Mouse (Mus musculus) cerebellum, postnatal 10 days (tissue): ENCODE results near the gene Gtpbp3.

Source experiments
- DNase-seq, 2 experiments: peaks; one replicate each; pipeline ENCODE4 v3.0.0; 2021; ENCODE audit warnings: mixed read lengths in 2 of 2

Gene Gtpbp3

DNA sequence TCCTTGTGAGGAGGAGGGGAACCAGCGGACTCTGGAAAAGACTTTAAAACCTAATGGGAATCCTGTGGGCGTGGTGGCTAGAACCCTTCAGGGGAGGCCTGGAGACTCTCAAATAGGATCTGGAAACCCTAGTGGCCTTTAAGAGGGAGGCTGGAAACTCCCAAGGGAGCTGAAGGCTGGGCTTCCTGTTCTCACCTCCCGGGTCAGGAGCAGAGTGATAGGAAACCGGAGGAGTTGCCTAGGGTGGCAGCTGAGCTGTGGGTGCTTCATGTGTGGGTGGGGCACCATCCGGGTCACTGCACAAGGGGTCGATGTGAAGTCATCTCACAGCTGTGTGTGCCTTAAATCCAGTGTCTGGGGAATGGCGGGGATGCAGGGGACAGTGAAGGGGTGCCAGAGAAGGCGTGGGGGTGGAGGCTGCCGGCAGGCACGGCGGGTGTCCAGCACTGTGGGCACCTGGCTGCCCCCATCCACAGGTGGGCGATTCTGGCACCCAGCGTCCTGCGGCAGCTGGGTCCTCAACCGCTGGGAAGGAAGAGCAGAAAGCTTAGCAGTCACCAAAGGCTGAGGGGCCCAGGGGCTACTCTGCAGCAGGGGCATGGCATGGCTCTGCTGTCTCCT is 10.1 kb downstream of the Gtpbp3 start:
- DNase-seq: peak in 1 of 2 experiments; percentile 13

DNA sequence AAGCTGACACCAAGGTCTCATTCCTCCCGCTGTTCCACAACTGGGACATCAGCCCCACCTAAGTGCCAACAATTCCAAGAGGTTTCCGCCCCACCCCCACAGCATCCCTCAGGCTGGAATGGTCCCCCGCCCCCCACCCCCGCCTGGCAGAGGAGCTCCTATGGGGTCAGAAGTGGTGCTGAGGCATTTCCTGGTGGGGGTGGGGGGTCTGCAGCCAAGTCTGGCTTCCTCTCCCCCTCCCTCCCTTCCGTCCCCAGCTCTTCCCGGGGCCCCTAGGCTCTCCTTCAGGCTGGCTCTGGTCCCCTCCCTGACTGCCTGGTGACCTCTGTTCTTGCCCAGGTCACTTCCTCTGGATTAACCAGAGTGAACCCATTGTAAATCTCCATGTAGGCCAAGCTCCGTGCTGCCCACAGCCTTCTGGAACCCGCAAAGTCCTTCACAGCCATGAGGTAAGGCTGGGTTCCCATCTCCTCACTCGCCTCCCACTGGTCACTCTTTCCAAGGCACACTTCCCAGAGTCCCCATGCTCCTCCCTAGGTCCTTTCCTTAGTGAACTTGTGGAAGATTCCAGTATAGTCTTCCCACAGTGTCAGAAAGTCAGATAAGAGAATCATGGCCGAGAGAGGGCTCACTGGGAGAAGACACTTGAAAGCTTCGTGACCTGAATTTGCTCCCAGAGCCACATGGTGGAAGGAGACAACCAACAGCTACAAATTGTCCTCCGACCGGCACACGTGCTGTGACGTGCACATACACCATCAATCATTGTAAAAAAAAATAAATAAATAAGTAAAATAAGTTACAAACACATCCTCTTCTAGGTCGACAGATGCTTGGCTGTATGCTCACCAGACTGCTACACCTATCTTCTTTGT is 11.2 kb downstream of the Gtpbp3 start:
- no peak for DNase-seq

DNA sequence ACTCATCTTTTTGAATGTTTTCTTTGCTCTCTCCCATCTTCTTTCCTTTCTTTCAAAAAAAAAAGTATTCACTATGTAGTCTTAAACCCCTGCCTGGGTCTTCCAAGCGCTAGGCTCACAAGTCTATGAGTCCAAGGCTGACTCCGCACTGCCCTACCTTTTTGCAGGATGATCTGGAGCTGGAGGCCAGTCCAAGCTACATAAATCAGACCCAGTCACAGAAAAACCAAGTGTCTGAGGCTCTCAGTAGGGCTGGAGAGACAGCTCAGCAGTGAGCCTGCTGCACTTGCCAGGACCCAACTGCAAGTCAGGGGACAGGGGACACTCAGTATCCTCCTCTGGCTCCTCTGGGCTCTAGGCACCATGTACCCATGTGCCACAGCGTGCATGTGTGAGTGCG is 16.4 kb downstream of the Gtpbp3 start:
- DNase-seq: no peak

DNA sequence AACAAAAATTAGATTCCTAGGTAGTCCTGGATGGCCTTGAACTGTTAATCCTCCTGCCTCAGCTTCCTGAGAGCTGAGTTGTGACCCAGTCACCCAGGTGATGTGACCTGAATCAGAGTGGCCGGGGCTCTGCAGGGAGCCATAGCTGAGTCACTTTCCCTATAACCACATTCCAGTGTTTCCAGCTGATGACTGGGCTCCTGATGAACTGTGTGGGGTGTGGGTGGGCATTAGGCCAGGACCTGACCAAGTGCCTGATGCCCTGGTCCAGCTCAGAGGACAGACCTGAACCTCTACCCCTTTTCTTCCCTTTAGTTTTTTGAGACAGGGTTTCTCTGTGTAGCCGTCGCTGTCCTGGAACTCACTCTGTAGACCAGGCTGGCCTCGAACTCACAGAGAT is 17.4 kb downstream of the Gtpbp3 start:
- DNase-seq: peak in 1 of 2 experiments; percentile 5

DNA sequence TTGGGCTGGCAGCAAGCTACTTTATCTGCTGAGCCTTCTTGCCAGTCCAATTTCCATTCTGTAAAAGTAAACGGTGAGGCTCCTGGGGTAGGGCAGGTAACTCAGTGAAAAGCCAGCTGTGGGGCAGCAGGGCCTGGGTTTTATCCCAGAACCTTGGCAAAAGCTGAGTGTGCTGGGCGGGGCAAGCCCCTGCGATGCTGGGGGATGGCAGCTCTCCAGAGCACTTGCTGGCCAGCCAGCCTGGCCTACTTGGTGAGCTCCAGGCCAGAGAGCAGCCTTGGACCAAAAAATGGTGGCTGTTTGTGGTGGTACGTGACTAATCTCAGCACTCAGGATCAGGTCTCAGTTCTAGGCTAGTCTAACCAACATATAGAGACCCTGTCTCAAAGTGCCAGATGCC is 18.1 kb downstream of the Gtpbp3 start:
- DNase-seq: peak; percentile 72 to 82

DNA sequence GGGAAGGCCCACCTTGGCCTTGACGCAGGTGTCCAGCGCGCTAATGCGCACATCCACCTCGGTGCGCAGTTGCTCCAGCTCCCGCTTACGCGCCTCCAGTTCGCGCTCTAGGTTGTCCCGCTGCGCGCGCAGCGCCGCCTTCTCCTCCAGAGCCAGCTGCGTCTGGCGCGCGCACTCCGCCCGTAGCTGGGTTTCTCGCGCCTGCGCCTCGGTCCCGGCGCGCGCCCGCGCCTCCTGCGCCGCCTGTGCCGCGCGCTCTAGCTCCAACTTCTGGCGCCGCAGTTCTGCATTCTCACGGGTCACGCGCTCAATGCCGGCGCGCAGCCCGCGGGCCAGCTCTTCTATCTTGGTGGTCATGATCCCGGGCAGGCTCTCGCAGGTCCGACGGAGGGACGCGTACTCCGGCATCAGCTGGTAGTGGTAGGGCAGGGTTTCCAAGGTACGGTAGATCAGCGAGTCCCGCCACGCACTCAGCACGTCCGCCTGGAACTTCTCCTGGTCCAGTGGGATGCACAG is 19.7 kb downstream of the Gtpbp3 start:
- DNase-seq: peak; percentile 79 to 84

DNA sequence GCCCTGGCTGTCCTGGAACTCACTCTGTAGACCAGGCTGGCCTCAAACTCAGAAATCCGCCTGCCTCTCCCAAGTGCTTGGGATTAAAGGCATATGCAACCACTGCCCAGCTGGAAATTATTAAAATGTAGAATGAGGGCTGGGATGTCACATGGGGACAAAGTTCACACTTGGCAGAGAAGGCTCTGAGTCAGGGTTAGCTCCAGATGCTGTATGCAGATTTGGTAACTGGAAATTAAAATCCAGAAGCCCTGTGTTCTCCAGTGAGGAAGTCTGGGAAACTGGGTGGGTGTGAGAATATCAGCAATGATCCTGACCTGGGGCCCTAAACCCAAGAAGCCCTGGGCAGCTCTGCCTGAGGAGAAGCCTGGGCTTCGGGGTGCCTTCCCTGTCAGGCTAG is 21.4 kb downstream of the Gtpbp3 start:
- DNase-seq: no peak

DNA sequence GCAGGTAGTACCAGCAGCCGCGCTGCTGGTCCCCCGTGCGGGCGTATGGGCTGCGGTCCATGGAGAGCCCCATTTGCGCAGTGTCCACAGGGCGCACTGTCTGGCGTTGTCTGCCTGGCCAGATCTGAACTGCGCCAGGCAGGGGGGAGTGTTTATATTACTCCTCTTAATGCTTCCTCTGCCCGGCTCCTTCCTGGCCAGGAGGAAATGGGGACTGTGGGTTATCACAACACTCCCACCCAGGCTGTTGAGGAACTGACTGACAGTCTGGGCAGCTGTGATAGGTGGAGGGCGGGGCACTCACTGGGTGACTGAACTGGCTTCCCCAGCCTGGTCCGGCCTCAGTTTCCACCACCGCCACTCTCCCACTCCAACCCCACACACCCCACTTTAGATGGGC is 23.7 kb downstream of the Gtpbp3 start, which contains the start of gene Plvap:
Gene Plvap (minus strand): TSS at position 109 of the 400 bp plus-strand sequence.
- no peak for DNase-seq

DNA sequence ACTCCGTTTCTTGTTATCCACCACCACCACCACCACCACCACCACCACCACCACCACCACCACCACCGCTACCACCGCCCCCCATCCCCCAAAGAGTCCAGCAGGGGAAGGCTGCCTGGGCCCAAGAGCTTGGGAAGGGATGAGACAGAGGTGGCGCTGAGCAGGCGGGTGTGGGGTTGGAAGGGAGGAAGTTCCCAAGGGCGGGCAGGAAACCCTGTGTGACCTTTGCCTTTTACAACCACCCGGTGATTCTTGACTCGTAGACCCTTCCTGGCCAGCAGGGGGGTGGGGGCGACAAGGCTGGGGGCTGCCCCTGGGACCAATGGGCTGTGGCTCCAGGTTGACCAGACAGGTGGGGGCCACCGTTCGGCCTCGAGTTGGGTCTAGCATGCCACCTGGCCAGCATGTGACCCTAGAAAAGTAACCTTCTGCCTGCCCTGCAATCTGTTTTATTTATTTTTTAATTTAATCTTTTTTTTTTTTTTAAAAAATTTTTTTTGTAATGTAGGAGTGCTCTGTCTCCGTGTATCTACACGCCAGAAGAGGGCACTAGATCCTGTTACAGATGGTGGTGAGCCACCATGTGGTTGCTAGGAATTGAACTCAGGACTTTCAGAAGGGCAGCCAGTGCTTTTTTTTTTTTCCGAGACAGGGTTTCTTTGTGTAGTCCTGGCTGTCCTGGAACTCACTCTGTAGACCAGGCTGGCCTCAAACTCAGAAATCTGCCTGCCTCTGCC is 25.3 kb downstream of the Gtpbp3 start:
- no peak for DNase-seq

DNA sequence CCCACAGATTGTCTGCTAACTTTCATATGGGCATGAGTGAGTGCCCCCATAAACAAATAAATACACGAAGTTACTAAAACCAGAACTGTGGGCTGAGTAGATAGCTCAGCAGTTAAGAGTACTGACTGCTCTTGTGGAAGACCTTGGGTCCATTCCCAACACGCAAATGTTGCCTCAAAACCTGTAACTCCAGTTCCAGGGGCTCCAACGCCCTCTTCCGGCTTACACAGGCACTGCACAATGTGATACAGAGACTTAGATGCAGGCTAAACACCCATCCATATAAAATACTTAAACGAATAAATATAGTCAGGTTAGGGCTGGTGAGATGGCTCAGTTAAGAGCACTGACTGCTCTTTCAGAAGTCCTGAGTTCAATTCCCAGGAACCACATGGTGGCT is 27.1 kb downstream of the Gtpbp3 start:
- DNase-seq: no peak

DNA sequence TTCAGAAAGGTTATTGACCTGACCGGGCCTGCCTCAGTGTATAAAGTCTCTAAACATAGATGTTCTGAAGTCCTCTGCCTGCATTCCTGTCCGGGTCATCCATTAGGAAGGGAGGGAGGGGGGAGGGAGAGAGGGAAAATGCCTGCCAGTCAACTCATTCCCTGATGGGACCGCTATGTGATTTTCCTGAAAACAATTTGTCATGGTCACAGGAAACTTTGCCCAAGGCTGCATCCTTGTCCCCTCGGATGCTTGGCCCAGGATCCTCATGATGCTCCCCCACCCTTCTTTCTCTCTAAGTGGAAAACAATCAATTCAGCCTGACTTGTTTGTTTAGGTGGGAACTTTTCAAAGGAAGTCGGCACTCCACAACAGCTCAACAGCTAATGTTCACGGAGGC is 28.9 kb downstream of the Gtpbp3 start:
- DNase-seq: no peak

DNA sequence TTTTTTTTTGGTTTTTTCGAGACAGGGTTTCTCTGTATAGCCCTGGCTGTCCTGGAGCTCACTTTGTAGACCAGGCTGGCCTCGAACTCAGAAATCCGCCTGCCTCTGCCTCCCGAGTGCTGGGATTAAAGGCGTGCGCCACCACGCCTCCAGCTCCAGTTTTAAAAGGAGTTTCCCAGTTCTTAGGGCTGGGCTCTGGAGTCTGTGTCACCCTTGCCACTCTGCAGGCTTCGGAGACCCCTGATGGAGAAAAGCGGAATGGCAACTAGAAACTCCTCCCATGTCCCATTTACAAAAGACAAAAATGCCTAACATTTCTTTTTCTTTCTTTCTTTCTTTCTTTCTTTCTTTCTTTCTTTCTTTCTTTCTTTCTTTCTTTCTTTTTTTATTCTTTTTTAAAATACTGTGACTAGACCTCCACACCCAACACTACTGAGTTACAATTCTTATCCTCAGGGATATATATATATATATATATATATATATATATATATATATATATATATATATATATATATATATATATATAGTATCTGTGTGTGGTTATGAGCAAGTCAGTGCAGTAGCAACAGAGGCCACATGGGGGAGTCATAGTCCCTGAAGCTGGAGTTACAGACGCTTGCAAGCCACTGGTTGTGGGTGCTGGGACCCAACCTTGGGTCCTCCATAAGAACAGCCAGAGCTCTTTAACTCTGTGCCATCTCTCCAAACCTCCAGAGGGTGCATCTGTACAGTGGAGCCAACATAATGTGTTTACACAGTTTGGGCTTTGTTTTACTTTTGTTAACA is 31.3 kb downstream of the Gtpbp3 start:
- peak; percentile 75 to 79 for DNase-seq

DNA sequence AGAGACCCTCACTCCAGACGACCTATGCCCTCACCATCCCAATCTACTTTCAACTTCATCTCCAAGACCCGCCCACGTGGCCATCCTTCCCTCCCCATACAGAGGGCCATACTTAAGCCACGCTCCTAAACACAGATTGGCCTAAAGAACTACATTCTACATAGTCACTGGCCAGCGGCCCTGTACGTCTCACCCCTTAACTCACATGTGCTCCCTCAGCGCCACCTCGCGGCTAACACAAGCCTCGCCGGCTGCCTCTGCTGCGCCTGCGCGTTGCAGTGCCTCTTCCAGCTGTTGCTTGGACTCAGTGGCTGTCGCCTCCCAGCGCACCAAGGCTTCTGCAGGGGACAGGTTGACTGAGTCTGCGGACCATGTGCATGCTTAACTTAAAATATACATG is 33.7 kb downstream of the Gtpbp3 start:
- DNase-seq: peak; percentile 95 to 96

DNA sequence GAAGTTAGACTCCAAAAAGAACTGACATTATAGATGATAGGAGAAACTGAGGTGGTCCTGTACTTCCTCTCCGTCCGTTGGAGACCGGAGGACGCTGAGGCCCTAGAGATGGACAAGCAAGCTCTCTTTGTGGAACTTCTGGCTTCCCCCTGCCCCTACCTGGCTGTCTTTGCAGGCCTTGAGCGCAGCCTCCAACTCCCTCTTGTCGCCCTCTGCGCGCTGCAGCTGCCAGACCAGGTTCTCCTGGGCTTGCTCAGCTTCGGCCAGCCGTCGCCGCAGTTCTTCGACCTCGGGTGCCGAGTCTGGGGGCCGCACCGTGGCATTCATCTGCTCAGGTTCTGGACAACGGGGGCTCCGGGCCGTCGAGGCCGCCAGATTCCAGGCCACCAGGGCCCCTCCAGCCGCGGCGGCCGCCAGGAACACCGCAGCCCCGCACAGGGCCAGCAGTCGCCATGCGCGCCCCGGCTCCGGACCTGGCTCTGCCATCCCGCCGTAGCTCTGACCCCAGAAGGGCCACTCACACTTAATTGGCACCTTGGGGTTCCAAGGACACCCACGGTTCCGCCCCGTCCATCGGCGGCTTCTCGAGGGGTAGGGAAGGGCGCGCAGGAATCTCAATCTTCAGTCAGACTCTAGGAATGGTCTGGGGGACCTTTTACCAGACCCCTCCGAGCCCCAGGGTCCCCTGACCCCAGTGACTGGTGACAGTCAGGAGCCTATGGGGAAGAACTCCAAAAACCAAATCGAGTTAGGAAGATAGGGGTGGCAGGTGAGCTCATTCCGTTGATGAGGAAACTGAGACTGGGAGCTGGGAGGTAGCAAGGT is 37.5 kb downstream of the Gtpbp3 start, which contains the start of gene Ccdc194:
Gene Ccdc194 (minus strand): TSS at position 486 of the 825 bp plus-strand sequence.
- no peak for DNase-seq

DNA sequence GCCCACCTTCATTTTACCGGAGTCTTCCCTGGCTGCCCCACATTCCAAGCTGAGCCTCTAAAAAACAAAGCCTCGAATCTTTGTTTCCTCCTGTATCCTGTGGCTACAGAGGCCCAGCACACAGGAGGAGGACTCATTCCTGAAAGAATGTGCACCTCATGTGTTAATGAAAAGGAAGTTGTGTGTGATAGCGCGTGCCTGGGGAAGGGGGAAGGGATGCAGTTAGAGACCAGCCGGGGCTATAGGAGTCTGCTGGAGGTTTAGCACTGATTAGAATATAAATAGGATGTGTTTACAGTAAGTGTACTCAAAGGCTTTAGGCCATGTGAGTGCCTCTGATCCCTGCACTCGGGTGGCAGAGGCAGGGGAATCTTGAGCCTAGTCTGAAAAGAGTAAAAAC is 38.4 kb downstream of the Gtpbp3 start:
- no peak for DNase-seq

DNA sequence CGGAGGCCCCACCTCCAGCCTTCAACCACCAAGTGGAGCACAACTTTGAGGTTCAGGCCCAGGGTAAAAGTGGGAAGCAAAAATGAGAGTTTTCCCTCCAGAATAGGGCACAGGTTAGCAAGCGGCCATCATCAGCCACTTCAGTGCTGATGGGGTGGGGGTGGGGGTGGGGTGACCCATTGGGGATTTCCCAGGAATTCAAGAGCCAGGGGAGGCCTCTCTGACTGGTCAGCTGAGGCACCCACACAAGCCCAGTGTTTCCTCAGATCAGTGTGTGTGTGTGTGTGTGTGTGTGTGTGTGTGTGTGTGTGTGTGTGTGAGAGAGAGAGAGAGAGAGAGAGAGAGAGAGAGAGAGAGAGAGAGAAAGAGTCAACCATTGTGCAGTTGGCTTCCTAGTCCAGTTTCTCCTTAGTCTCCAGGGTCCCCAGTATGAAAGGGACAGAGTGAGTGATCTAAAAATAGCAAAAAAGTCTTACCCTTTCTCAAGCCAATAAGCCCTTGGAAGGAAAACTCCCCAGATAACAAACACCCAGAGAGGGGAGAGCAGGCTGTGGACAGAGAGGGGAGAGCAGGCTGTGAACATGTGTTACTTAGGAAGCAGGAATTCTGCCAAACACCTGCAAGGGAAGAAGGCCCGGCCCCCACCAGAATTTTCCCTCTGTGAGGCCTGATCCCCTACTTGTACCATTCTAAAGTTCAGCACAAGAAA is 39.4 kb downstream of the Gtpbp3 start:
- DNase-seq: no peak

DNA sequence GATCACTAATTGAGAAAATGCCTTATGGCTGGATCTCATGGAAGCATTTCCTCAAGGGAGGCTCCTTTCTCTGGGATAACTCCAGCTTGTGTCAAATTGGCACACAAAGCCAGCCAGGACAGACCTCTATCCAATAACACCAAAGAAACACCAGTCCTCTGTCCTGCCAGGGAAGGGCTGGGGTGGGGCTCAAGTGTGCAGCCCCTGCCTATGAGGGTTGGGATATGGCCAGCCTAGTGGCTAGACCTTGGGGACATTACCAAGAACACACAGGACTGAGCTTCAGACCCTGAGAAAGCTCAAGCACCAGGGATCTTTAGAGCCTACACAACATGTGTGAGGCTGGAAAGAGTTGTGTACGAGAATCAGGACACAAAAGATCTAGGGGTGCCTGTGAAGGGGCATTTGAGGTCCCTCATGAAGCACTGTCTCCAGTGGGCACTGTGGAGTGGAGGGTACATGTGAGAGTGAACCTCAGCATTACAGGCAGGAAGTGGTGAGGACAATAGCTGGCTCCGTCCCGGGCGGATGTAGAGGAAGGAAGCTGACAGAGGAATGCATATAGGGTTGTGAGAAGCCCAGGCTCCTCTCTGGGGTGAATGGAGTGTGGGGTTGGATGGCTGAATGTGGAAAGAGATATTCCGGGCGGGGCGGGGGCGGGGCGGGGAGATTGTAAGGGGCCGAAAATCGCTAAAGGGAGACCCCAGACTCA is 40.6 kb downstream of the Gtpbp3 start:
- DNase-seq: no peak

DNA sequence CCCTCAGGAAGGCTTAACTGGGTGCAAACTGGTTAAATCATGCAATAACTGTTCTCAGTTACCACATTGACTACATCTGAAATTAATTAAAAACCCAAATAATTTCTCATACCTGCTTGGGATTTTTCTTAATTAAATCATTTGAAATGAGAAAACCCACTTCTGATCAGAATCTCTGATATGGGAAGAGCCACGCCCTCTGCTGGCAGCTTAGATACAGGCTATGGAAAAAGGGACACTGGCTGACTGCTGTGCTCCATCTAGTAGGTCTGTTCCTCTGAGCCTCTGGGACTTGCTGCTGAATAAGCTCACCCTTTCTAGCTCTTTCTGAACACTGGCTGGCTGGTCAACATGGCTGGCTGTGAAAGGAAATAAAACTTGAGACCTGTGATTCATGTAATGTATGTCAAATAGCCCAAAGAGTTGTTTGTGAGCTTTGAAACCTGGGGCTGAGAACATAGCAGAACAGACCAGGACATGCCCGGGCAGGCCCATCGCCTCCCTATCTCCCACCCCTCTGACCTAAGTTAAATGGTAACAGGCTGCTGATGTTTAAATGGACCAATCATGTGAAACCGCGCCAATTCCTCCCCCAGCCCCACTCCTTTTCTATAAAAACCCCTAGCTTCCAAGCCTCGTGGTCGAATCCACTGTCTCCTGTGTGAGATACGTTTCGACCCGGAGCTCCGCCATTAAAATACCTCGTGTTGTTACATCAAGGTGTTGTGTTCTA is 43.0 kb downstream of the Gtpbp3 start:
- DNase-seq: peak; percentile 70 to 74

DNA sequence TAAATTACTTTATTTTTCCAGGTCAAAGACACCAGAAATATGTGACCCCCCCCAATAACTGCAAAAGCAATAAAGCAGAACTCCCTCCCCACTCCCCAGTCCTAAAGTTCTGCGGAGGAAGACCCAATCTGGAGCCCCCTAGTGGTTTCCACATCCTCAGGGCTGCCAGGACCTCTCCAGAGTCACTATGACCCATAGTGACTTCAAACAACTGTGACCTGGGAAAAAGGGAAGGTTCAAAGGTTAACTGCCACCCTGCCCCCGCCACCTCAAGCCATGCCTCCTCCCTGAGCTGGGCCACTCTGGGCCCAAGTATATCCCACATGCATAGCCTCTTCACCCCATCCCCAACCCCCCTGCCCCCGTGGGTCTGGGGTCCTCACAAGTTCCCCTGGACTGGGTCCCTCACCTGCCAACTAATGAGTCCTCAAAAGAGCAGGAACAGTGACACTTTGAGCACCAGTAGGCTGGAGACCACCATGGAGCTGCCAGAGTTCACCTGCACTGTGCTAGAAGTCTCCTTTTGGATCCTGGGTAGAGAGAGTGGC is 46.4 kb downstream of the Gtpbp3 start:
- no peak for DNase-seq
